Mouse (Mus musculus) liver, postnatal 0 days (tissue): ENCODE data around the gene Plxdc2.

ENCODE experiments used
- CTCF ChIP-seq: sonication (generic); IDR thresholded peaks from 2 replicates; pipeline ENCODE4 v1.5.1; 2016; ENCODE audit warnings: antibody characterized with exemption, low read depth
- EP300 ChIP-seq: IDR thresholded peaks from 2 replicates; pipeline ENCODE4 v1.6.1; 2016; ENCODE audit warnings: antibody characterized with exemption, low read depth, mild to moderate bottlenecking

DNA sequence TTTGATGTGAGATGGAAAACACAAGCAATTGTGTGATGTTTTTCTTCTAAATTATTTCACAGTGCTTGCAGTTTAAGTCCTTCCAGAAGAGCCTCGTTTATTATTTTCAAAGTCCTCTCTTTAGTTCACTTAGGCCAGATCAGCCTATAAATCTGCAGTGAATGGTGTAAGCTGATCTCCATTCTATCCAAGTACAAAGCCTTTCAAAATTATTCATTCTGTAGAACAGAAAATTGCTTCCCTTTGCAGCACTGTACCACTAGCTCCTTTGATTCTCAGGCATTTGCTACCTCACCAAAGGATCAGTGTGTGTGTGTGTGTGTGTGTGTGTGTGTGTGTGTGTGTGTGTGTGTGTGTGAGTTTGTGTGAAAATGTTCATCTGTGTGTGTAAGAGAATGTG lies 308.4 kb downstream of the Plxdc2 start:
- no peak for TF ChIP-seq EP300
- TF ChIP-seq CTCF = no peak
